Mouse (Mus musculus) brain, adult 2 months (tissue): Measurements from ENCODE around the gene Anxa4.

Source experiments
- DNase-seq: peaks from one replicate; pipeline ENCODE4 v3.0.0; 2011; ENCODE audit warnings: low read depth, low spot score

Anxa4 gene

GRCm38 (mm10) chr6:86793021-86793815, at the start of gene Anxa4:
Gene Anxa4 (minus strand): TSS chr6:86793584.
- DNase-seq = no peak

- DNase-seq = no peak
These were observed 48.6 kb upstream of the Anxa4 start for GRCm38 (mm10) chr6:86841949-86842348.

GRCm38 (mm10) chr6:86839089-86839488, 45.7 kb upstream of the Anxa4 start:
- no peak for DNase-seq

GRCm38 (mm10) chr6:86832802-86833502, 39.6 kb upstream of the Anxa4 start:
- DNase-seq = peak; percentile 41

GRCm38 (mm10) chr6:86830738-86831500, 37.5 kb upstream of the Anxa4 start:
- DNase-seq = no peak

- DNase-seq = no peak
These were observed 36.4 kb upstream of the Anxa4 start for GRCm38 (mm10) chr6:86829768-86830167.

- no peak for DNase-seq
These were observed 34.0 kb upstream of the Anxa4 start for GRCm38 (mm10) chr6:86827432-86827831.

- no peak for DNase-seq
These were observed 31.0 kb upstream of the Anxa4 start for GRCm38 (mm10) chr6:86824401-86824800.

GRCm38 (mm10) chr6:86823824-86824223, 30.4 kb upstream of the Anxa4 start:
- peak; percentile 56 for DNase-seq

- DNase-seq = no peak
These were observed 29.7 kb upstream of the Anxa4 start for GRCm38 (mm10) chr6:86823051-86823431.

GRCm38 (mm10) chr6:86822285-86823050, 29.1 kb upstream of the Anxa4 start:
- DNase-seq = peak; percentile 98

- DNase-seq = no peak
These were observed 27.3 kb upstream of the Anxa4 start for GRCm38 (mm10) chr6:86820690-86821089.

GRCm38 (mm10) chr6:86819926-86820325, 26.5 kb upstream of the Anxa4 start:
- no peak for DNase-seq

- DNase-seq = peak; percentile 56
These were observed 25.5 kb upstream of the Anxa4 start for GRCm38 (mm10) chr6:86818914-86819313.

- DNase-seq = peak; percentile 79
These were observed 23.2 kb upstream of the Anxa4 start for GRCm38 (mm10) chr6:86816586-86816985.

- no peak for DNase-seq
These were observed 22.1 kb upstream of the Anxa4 start for GRCm38 (mm10) chr6:86815436-86815835.

GRCm38 (mm10) chr6:86814926-86815325, 21.5 kb upstream of the Anxa4 start:
- peak; percentile 77 for DNase-seq

GRCm38 (mm10) chr6:86813341-86813740, 20.0 kb upstream of the Anxa4 start:
- DNase-seq = peak; percentile 74

GRCm38 (mm10) chr6:86812919-86813318, 19.5 kb upstream of the Anxa4 start:
- DNase-seq = no peak

- peak; percentile 87 for DNase-seq
These were observed 13.2 kb upstream of the Anxa4 start for GRCm38 (mm10) chr6:86806455-86807086.

- no peak for DNase-seq
These were observed 11.3 kb upstream of the Anxa4 start for GRCm38 (mm10) chr6:86804646-86805045.
